Mouse (Mus musculus) embryo, embryonic 11 days (tissue): ENCODE results near the gene Grem1.

ENCODE experiments used
- DNase-seq: peaks from one replicate; pipeline ENCODE4 v3.0.0-alpha.2; 2015

Gene Grem1

GRCm38 (mm10) chr2:113758311-113759161 is at the start of gene Grem1:
Gene Grem1, minus strand, starts transcription at chr2:113758646.
- peak; percentile 68 for DNase-seq

- peak; percentile 78 for DNase-seq
Measured at GRCm38 (mm10) chr2:113807640-113808039, 49.2 kb upstream of the Grem1 start.

GRCm38 (mm10) chr2:113806851-113807577 is 48.6 kb upstream of the Grem1 start:
- DNase-seq = no peak

GRCm38 (mm10) chr2:113805765-113806164 is 47.3 kb upstream of the Grem1 start:
- DNase-seq = no peak

GRCm38 (mm10) chr2:113803753-113804152 is 45.3 kb upstream of the Grem1 start:
- no peak for DNase-seq

GRCm38 (mm10) chr2:113800846-113801245 is 42.4 kb upstream of the Grem1 start:
- no peak for DNase-seq

GRCm38 (mm10) chr2:113798605-113799004 is 40.2 kb upstream of the Grem1 start:
- no peak for DNase-seq

- DNase-seq = no peak
Measured at GRCm38 (mm10) chr2:113795186-113795585, 36.7 kb upstream of the Grem1 start.

GRCm38 (mm10) chr2:113793521-113793920 is 35.1 kb upstream of the Grem1 start:
- DNase-seq = no peak

GRCm38 (mm10) chr2:113788821-113789387 is 30.5 kb upstream of the Grem1 start:
- no peak for DNase-seq

GRCm38 (mm10) chr2:113787882-113788281 is 29.4 kb upstream of the Grem1 start:
- no peak for DNase-seq

GRCm38 (mm10) chr2:113784851-113785250 is 26.4 kb upstream of the Grem1 start:
- DNase-seq = no peak

- DNase-seq = no peak
Measured at GRCm38 (mm10) chr2:113781521-113781920, 23.1 kb upstream of the Grem1 start.

GRCm38 (mm10) chr2:113781107-113781506 is 22.7 kb upstream of the Grem1 start:
- DNase-seq = no peak

- DNase-seq = no peak
Measured at GRCm38 (mm10) chr2:113779336-113779735, 20.9 kb upstream of the Grem1 start.

GRCm38 (mm10) chr2:113778036-113778435 is 19.6 kb upstream of the Grem1 start:
- no peak for DNase-seq

GRCm38 (mm10) chr2:113776297-113776696 is 17.9 kb upstream of the Grem1 start:
- no peak for DNase-seq

- no peak for DNase-seq
Measured at GRCm38 (mm10) chr2:113774150-113774805, 15.8 kb upstream of the Grem1 start.

- no peak for DNase-seq
Measured at GRCm38 (mm10) chr2:113768541-113769303, 10.3 kb upstream of the Grem1 start.

- no peak for DNase-seq
Measured at GRCm38 (mm10) chr2:113765885-113766284, 7.4 kb upstream of the Grem1 start.

GRCm38 (mm10) chr2:113764968-113765367 is 6.5 kb upstream of the Grem1 start:
- DNase-seq = no peak
